Mouse (Mus musculus) WW6 (cell line): ENCODE measurements around the gene Olfr339.
"Not testable (repeated sequence)": the region's sequence is repeated elsewhere in the genome, so short reads cannot be mapped to it uniquely, and the experiment has no call there.

ENCODE experiments used
- DNase-seq: peaks from one replicate; pipeline ENCODE4 v3.0.0-alpha.2; 2013; ENCODE audit warnings: low read depth, low spot score

The Olfr339 gene

GRCm38 (mm10) chr2:36418647-36419046, at the start of gene Olfr339:
Gene Olfr339 (plus strand): TSS chr2:36418947.
- no peak for DNase-seq

DNA sequence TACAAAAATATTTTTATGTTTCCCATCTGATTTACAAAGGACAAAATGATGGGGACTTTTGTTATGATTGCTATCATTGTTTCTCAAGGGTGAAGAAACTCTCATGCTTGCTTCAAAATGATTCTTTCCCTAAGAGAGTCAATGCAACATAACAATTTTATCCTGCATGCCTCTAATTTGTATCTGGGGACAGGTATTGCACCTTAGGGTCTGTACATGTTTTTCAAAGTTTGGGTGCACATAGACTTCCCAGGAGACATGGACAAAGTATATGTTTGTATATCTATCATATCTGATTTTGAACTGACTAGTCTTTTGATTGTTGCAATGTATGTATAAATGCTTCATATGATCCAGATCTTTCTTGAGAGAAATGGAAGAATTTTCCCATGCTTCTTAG, 45.5 kb upstream of the Olfr339 start, which contains the start of gene Olfr338:
TSS of gene Olfr338 (plus strand) at position 301 of the 400 bp plus-strand sequence.
- no peak for DNase-seq

DNA sequence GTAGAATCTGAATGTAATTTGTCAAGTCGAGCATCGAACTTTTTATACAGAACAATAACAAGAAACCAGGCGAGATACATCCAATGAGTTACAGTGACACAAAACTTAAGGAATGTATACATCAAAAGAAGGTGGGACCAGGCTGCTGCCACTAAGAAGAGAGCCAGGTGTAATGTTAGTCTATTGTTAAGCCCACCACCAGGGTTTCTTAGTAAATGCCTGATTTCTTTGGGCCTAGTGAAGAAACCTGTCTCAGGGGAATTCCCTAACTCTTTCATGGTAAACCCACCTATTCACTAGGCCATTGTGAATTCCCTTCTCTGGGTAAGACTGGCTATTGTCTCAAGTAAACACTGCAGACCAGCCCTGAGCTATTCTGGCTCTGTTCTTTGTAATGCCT, 3.6 kb upstream of the Olfr339 start:
- DNase-seq = peak; percentile 9

- not testable (repeated sequence) for DNase-seq
Measured at GRCm38 (mm10) chr2:36415591-36415990, 3.2 kb upstream of the Olfr339 start.

GRCm38 (mm10) chr2:36452287-36452686, 33.5 kb downstream of the Olfr339 start, which contains the start of gene Olfr340:
Gene Olfr340 (plus strand): TSS chr2:36452587.
- DNase-seq = no peak

DNA sequence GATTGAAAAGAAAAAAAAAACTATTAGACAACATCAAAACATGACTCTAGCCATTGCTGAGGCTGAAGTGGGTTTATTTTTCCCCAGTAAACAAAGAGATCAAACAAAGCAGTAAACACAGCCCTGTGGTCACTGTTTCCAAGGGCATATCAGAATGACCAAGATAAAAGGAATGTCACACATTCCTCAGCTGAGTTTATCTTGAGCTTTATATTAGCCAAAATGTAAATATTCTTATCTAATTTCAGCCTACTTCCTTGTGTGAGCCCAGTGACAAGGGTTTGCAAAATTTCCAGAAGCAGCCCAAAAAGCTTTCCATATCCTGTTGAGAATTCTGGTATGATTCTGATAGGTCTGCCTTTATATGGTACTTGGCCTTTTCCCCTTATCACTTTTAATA, 54.9 kb downstream of the Olfr339 start:
- DNase-seq = no peak
